Mouse (Mus musculus) thymus, adult 18-20 months (tissue): Measurements from ENCODE around the gene Cyp24a1.
"Not testable (repeated sequence)": the region's sequence is repeated elsewhere in the genome, so short reads cannot be mapped to it uniquely, and the experiment has no call there.

Experiments used
- DNase-seq, 2 experiments: peaks; one replicate each; pipeline ENCODE4 v3.0.0; 2022; ENCODE audit warnings: mixed read lengths in 2 of 2

Gene Cyp24a1

DNA sequence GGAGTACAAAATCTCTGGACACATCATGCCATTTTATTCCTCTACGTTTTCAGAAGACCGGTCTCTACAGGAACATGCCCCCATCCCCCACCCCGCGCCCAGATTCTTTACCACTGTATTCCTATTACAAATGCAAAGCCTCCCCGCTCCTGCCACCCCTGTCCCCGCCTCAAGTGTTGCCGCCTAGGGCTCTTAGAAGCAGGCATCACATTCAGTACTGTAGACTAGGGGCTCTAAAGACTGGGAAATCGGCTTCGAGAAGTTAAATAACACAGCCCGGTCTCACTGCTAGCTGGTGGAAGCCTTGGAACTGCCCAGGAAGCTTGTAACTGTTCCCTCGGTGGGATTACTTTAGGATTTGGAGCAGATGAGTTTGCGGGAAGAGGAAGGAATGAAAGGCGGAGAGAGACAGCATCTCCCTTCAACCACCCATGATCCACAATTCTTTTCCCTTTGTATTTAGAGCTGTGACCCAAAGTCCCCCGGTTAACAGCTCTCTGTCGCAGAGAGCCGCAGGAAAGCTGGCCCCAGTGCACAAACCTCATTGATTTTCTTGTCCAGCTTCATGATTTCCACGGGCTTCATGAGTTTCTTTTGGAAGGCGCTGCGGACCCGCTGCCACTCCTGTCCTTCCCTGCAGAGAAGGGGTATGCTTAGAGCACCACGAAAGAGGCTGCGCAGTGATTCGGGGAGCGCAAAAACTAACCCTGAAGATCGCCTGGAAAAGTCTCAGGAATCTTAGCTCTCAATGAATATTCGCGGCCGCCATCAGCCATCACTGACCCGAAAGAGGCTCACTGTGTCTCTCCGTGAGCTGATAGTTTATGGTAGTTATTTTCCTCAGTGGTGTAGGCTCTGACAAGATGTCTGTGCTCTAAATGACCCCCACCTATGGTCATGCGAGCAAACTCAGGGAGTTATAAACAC lies 1.9 kb downstream of the Cyp24a1 start:
- no peak for DNase-seq

GRCm38 (mm10) chr2:170487890-170488502 lies 8.9 kb downstream of the Cyp24a1 start:
- no peak for DNase-seq

DNA sequence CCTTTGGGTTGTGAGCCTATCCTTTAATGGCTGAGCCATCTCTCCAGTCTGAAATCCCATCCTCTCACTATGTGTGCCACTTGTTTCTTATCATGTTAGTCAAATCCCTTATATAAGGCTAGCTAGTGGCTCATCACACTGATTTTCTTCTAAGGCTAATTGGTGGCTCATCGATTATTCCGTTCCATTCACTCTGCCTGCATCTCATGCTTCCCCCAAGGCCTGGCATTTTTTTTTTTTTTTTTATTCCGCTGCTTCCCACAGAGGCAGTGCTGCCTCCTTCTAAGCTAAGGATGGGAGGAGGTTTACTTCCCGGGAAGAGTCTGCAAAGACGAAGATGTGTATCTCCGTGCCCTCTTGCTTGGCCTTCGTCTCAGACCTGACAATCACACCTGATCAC lies 9.7 kb downstream of the Cyp24a1 start:
- DNase-seq = no peak

DNA sequence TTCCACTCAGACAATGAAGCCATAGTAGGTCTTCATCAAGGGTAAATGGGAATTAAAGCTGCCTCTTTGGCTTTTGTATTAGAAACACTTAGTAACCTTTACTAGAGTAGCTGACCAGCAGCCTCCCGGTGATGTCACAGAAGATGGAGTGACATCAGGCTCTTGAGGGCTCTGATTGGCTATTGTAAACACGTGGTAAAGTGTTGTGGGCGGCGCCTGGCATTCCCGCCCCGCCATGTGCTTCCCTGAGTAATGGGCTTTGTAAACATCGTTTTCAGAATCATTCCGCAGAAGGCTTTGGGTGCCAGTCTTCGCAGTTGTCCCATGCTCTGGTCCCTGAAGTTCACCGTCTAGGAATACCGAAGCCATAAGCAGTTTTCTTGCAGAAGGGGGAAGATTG lies 13.0 kb downstream of the Cyp24a1 start:
- DNase-seq = no peak

GRCm38 (mm10) chr2:170482019-170482540 lies 14.9 kb downstream of the Cyp24a1 start:
- no peak for DNase-seq

- no peak for DNase-seq
Measured at GRCm38 (mm10) chr2:170476643-170477042, 20.3 kb downstream of the Cyp24a1 start.

DNA sequence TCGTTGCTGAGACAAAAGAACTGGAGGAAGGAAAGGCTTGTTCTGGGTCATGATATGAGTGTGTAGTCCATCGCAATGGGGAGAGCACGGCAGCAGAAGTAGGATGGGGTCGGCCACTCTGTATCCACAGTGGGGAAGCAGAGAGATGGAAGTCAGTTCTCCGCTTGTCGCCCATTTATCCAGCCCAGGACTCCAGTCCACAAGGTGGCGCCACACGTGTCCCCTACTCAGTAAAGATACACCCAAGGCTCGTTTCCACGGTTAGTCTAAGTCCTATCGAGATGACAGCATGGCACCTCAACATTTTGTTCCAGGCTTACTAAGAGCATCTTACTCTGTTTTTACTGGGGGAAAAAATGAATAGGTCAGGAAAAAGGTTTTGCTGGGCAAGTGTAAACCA lies 20.7 kb downstream of the Cyp24a1 start:
- DNase-seq = no peak

DNA sequence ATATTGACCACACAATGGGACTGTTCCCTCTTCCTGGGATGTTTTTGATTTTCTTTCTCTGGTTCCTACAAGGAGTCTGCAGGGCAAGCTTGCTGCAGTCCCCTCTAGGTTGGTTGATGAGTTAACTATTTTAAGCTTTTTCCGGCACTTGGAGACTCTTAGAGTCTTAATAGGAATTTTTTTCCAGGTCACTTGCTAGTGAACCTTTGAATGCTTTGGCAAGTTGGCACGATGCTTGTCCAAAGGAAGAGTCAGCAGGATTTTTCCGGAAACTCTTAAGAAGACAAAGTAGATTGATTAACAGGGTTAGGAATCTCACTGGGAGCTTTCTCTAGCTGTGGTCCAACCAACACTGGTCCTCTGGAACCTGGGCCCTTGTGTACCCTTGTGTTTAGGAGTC lies 21.8 kb downstream of the Cyp24a1 start:
- no peak for DNase-seq

DNA sequence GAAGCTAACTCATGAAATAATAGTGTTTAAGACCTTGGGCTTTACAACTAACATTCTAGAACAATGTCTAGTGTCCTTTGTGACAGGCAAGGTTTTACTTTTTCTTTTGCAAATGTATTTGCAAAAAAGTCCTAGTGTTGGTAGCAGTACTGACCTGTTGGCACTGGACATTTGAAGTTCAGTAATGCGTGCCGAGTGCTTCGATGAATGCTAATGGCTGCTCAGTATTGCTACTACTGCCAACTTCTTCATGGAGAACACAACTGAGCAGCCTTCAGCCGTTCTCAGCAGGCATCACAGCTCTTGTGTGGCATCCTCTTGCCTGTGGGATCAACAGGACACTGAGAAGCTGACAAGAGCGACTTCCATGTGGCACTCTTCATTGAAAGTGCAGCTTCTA lies 22.8 kb downstream of the Cyp24a1 start:
- no peak for DNase-seq

DNA sequence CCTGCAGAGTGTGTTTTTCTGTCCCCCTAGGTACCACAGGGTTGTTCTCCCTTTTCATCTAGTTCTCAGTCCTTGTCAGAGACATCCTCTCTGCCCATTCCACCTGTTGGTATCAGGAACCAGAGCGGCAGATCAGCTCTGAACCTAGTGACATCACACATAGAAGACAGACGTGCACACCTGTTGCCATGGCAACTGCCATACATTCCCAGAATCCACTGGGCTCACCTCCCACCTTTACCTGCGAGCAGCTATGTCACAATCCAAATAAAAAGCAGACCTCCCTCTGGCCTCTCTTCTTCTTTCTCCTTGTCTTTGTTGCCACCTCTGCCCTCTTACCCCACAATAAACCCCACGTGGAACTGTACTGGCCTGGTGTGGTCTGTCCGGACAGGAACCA lies 26.4 kb downstream of the Cyp24a1 start:
- no peak for DNase-seq

GRCm38 (mm10) chr2:170469616-170470308 lies 27.2 kb downstream of the Cyp24a1 start:
- DNase-seq = no peak

GRCm38 (mm10) chr2:170468009-170468408 lies 28.9 kb downstream of the Cyp24a1 start:
- no peak for DNase-seq

GRCm38 (mm10) chr2:170464817-170465216 lies 32.1 kb downstream of the Cyp24a1 start:
- DNase-seq = no peak

DNA sequence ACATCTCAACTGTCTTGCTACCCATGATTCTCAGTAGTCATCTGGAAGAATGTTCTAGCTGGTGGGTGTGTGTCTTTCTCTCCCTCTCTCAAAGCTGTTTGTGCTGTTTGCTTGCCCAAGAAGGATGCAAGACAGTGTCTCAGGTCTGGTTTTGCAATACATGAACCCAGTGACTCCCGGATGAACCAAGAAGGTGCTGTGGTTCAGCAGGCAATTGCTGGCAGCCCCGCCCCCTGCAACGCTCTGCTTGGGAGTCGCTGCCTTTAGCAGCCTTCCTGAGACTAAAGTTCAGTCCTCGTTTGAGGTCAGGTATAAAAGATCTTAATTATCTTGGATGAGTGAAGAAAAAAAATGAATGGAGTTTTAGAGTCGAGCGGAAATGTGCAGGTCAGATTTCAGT lies 35.3 kb downstream of the Cyp24a1 start:
- DNase-seq = no peak

- no peak for DNase-seq
Measured at GRCm38 (mm10) chr2:170459805-170460204, 37.1 kb downstream of the Cyp24a1 start.

DNA sequence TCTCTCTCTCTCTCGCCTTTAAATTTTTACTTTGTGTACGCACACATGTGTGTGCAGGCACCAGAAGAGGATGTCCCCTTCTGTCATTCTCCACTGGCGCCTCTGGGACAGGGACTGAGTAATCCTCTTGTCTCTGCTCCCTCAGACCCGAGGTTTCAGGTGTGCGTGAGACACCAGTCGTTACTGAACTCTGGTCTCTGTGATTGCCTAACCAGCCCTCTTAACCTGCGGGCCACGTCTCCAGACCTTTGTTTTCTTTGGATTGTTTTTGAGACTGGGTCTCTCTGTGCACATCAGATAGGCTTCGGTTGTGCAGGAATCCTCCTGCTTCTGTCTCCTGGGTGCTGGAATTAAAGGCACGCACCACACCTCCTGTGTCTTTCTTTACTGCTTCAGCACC lies 37.8 kb downstream of the Cyp24a1 start:
- DNase-seq = no peak

GRCm38 (mm10) chr2:170453809-170454208 lies 43.1 kb downstream of the Cyp24a1 start:
- DNase-seq = not testable (repeated sequence)

- DNase-seq = peak; percentile 12 to 15
Measured at GRCm38 (mm10) chr2:170450933-170451332, 46.0 kb downstream of the Cyp24a1 start.

DNA sequence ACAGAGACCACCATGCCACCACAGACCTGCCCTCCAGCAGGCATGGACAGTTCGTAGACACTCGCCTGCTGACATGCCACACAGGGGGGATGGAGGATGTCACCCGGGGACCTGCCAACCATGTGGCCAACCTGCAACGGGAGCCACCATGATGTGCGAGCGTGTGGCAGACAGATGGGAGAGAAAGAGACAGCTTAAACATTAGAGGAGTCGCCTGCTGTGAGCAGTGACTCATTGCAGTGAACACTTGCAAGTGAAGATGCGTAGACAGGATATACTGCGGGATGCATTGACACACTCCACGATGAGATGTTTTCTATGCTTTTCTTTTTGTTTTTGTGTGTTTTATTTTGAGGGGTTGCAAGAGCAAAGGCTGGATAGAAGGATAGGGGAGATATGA lies 49.3 kb downstream of the Cyp24a1 start:
- DNase-seq = no peak

DNA sequence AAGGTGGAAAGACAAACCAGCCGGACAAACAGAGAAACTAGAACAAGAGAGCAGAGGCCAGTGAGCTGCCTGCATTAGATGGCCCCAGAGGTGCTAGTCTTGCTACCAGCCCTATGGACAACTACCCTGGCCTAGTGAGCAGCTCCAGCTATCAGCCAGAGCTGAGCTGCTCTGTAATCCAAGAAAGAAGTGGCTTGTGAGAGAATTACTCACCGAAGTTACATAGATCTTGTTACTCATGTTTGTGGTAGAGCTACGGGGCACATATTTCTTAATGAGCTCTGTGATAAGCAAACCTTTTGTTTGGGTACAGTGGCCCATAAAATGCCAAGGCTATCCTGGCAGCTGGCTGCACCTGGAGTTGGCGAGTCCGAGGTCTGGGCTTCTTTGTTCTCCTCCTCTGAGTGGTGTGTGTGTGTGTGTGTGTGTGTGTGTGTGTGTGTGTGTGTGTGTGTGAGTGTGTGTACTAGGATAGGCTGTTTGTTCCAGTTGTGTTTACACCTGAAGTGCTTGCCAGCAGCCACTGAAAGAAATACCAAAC lies 50.0 kb downstream of the Cyp24a1 start:
- DNase-seq = no peak

- no peak for DNase-seq
Measured at GRCm38 (mm10) chr2:170445861-170446260, 51.1 kb downstream of the Cyp24a1 start.

GRCm38 (mm10) chr2:170442535-170442934 lies 54.4 kb downstream of the Cyp24a1 start:
- DNase-seq = no peak

DNA sequence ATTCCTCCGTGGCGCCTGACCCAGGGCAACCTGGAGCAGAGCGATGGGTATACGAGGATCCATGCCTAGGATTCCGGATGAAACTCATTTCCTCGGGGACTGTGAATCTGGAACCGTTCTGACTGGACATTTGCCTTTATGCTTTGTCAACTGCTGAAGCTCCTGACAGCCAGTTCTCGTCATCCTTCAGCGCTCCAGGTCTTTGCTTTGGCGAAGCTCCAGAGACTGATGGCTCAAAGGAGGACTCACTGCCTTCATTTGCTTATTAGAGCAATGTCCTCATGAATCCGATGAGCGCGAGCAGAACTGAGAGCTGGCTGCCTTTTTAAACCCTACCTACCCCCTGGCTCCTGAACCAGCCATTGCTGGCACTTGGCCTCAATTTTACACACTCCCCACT lies 58.2 kb downstream of the Cyp24a1 start:
- no peak for DNase-seq
